Mouse (Mus musculus): Measurements from ENCODE around the gene Gm49486. TPM values are rescaled to one million over a fixed set of nuclear protein-coding genes. Genes with fewer than 3 reads are reported as not detected.
"Not testable (repeated sequence)": the region's sequence is repeated elsewhere in the genome, so short reads cannot be mapped to it uniquely, and the experiment has no call there.

The Gm49486 gene
- total RNA-seq, 2 experiments from 2014 or later = 0.23 to 0.54 TPM

DNA sequence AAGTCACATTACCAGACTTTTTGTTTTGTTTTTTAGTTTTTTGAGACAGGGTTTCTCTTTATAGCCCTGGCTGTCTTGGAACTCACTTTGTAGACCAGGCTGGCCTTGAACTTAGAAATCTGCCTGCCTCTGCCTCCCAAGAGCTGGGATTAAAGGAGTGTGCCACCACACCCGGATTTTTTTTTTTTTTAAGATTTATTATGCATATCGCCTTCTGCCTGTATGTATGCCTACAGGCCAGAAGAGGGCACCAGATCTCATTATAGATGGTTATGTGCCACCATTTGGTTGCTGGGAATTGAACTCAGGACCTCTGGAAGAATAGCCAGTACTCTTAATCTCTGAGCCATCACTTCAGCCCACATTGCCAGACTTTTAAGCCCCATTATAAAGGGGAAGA, 3.4 kb upstream of the Gm49486 start:
- DNase-seq = not testable (repeated sequence)

DNA sequence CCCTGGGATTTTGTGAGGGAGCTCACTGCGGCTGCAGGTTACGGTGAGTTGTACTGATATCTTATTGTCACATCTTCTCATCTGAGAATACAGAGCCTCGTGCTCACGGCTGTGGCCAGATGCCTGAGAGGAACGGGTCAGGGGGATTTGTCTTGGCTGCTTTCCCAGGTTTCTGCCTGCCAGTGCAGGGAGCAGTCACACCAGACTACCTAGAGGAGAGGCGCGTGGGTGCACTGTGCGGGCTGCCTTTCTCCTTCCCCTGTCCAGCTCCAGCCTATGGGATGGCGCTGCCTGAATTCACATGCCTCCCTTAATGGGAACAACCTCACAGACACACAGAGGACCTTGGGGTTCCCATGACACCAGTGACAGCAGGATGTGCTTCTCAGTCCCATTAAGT, 6.1 kb downstream of the Gm49486 start:
- DNase-seq = no peak

DNA sequence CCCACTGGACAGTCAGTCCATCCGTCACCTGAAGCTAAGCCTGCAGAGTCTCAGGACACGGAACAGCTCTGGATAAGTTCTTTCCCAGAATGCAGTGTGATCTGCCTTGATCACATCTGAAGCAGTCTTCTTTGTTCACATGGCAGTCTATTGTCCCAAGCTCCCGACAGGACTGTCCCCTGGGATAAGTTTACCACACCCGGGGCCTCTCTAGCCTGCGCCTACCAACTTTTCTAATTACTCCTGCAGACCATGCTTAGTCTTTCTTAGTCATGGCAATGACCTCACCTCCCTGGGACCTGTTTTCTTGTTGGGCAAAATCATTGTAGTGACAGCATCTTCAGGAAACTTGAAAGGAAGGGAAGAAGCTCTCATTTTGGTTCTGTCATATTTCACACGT, 8.8 kb downstream of the Gm49486 start:
- no peak for DNase-seq

DNA sequence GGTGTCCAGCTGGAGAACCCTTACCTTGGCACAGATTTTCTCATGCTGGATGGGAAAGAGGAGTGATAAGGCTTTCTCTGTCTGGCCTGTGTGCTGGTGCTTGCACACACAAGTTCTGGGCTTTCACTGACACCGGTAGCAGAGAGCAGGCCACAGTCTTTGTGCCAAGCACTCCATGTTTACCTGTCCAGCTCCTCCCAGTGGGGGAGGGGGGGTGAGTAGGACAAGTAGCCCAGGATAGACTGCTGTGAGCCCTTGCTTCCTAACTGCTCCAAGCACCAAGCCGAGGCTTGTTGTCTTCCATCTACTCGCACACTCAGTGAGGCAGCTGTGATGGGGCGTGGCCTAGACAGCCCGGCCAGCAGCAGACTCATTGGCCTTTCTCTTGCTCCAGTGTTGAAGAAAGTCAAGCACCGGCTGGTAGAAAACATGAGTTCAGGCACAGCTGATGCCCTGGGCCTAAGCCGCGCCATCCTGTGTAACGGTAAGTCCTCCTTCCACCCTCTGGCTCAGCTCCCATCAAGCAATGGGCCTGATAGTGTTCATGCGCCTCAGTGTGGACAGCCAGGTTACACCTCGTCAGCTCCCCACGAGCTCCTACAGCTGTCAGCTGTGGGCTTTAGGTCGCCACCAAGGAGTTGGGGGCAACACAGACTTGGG, 13.5 kb downstream of the Gm49486 start:
- no peak for DNase-seq

DNA sequence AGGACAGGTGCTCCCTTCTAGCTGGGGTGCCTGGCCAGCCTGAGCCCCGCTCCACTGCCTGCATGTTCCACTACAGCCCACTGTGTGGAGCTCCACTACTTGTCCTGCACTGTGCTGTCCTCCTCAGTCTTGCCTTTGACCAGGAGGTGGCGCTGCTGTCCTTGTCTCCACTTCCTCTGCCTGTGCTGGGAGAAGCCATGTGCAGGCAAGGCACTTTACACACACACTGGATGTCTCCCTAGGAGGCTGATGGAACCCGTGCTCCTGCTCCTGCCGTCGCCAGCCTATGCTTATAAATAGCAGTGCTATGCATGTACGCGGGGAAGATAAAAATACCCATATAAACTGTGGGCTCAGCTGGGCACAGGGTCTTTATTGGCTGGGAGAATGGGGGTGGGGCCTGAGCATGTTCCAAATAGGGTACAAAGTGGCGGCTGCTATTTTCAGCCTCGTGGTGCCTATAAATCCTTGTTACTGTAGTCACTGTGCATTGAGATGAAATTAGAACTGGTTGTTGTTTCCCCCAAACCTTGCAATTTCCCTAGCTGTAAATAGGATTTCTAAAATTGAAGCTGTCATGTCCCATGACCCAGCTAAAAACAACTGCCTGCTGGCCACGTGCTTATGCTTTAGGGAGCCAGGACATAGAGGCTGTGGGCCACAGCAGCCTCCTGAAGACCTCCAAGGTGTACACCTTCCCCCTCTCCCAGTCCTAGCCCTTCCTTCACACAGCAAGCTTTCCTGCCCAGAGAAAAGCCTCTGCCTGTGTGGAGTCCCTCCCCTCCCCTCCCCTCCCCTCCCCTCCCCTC, 14.2 kb downstream of the Gm49486 start:
- DNase-seq = peak; percentile 95

DNA sequence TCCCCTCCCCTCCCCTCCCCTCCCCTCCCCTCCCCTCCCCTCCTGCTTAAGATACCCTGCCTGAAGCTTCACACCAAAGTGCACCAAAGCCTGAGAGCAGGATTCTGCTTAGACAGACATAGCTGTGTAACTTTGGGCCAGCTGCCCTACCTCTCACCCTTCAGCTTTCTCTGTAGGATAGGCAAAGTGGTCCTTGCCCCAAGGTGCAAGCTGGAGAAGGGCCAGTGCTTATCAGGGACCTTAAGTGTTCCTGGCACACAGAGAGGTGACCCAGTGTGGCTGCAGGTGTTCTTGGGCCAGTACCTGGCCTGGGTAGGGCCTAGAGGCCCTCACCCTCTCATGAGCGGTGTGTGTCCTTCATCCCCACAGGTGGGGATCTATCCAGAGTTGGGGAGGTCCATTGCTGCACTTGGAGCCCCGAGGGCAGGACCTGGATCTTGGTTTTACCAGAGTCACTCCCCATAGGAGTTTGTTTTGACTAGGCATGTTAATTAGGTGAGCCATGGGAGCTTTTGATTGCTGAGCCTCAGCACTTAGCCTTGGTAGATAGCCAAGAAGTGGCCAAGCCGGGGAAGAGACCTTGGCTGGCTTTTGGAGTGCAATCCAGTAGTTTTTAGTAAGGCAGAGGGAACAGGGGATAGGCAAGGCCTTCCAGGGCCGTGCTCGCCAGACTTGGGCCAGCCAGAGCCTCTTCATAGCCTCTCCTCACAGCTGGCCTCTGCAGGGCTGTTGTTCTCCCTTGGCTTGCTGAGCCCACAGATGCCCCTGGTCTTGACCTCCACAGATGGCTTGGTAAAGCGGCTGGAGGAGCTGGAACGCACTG, 15.1 kb downstream of the Gm49486 start:
- DNase-seq = no peak

DNA sequence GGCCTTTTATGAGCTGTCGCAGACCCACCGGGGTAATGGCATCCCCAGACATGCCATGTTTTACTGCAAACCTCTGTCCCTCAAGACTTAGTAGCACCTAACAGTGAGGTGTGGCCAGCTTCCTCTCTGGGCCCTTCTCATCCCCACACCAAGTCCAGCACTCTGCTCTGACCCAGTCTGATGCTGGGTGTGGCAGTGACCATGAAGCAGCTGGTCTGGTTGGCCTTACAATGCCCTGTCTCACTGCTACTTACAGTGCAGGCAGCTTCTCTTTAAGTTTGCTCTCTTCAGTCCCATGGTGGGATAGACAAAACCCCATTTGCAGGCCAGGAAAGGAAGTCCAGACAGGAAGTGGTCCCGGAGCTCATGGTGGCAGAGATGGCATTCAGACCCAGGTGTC, 16.1 kb downstream of the Gm49486 start:
- no peak for DNase-seq

DNA sequence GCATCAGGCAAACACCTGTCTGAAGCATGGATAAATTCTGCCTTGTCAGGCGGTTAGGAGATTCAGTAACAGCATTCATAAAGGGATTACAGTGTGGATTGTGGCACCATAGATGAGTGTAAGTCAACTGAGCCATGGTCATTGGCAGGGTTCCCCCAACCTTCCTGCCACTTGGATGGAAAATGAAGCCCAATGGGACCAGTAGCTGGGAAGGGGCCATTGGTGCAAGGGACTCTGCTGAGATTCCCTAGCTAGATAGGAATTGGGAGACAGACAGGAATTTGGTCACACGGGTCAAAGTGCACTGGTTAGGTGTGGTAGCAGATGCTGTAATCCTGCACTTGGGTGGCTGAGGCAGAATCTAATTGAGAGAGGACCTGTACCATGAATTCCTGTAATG, 21.0 kb downstream of the Gm49486 start:
- no peak for DNase-seq

DNA sequence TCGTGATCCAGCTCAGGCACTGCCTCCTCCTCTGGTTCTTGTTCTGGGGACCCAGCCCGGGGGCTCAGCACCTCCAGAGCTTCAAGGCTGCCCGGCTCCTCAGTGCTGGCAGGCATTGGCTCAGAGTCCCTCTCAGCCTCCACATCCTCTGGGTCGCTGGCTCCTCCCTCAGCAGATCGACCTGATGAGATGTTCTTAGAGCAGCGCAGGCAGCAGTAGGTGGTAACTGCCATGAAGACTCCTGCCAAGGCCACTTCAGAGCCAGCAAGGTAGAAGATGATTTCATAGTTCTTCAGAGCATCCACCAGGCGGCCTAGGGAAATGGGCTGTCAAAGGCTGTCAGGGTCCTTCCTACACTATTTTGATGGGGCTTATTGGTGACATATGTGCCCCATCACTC, 22.0 kb downstream of the Gm49486 start:
- no peak for DNase-seq

DNA sequence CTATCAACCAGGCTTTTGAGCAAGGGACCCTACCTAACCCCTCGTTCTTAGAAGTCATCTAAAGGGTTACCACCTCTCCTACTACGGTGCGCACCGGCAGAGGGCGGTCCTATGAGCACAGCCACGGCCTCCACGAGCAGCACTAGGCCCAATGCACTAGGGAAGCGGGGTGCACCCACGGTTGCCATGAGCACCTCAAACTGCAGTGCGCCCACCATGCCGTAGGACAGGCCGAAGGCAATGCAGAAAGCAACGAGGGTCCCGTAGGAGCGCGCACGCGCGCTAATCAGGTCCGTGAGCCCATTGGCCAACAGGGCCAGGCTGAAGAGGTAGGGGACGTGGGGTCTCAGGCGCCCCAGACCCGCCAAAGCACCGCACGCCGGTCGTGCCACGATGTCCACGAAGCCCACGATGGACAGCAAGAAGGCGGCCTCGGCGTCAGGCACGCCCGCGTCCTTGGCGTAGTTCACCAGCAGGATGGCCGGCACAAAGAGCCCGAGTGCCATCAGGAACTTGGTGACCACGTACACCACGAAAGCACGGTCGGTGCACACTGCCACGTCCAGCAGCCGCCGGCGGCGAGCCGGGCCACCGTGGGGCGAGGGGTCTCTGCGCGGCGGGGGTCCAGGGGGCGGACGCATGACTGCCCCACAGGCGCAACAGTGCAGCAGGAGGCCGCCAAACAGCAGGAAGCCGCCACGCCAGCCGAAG, 22.7 kb downstream of the Gm49486 start:
- no peak for DNase-seq

DNA sequence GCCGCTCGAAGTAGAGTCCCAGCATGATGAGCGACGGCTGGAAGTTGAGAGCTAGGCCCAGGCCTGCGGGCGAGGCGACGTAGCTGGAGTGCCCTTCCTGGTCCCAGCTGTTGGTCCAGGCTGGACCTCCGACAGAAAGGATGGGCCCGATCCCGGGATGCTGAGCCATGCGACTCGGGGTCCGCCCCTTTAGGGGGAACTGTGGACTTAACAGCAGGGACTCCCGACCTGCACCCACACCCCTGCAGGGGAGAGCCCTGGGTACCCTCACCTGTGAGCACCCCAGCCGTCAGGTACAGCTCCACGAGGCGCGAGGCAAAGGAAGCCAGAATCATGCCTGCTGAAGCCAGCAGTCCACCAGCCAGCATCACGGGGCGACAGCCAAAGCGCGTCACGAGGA, 23.4 kb downstream of the Gm49486 start:
- no peak for DNase-seq

DNA sequence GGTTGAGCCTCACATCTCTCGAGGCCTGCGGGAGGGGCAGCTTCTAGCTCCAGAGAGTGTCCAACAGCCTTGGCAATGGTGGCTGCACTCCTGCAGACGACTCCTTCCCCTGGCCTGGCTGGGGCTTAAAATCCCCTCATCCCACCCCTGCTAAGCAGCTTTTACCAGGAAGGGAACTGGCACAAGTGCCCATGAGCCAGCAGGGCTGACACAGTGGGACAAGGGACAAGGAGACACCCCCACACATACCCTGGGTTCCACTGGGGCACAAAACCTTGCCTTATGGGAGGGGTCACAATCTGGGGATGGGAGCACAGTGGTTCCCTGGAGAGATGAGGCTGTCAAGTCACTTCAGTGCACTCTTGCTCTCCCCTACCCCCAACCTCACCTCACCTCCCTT, 25.5 kb downstream of the Gm49486 start, which contains the start of gene Slc16a8:
TSS of gene Slc16a8 (minus strand) at position 101 of the 400 bp plus-strand sequence.
- no peak for DNase-seq

DNA sequence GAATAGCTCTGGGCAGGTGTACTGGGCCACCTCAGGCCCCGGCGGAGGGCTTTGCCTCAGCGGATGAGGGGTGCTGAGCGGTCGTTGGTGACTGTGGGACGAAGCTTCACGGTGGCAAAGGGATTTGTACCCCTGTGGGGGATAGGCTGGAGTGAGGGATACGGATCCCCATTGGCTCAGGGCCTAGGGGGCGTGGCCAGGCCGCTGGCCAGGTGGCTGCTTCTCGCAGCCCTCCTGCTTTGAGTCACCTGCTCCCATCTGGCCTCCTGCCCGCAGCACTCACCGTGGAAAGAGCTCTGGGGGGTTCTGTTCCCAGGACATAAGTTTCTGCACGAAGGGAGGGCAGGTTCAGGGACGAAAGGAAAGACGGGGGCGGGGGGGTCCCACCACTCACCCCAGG, 29.3 kb downstream of the Gm49486 start:
- DNase-seq = no peak

DNA sequence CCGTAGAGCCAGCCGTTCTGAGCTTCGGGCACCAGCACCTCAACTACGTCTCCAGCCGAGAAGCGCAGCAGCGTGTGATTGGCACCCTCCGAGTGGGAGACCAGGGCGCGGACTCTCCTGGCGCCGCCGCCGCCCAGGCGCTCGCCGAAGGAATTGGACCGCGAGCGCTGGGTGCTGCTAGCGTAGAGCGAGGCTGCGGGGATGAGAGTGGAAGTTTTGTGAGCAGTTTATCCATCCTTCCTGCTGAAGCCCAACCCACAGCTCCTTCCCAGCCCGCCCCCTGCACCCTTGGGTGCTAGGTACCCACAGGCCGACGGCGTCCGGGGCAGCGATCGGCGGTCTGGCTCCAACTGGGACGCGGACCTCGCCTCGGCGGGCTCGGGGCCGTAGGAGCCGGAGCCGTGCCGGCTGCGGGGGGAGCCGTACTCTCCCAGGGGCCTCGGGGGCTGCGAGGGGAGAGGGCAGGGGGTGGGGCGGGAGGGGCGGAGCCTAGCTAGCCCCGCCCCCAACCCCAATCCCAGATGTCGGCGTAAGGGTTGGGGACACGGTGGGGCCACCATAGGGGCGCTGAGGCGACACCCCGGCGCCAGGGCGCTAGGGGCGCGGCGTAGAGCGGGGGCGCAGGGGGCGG, 32.0 kb downstream of the Gm49486 start:
- no peak for DNase-seq

DNA sequence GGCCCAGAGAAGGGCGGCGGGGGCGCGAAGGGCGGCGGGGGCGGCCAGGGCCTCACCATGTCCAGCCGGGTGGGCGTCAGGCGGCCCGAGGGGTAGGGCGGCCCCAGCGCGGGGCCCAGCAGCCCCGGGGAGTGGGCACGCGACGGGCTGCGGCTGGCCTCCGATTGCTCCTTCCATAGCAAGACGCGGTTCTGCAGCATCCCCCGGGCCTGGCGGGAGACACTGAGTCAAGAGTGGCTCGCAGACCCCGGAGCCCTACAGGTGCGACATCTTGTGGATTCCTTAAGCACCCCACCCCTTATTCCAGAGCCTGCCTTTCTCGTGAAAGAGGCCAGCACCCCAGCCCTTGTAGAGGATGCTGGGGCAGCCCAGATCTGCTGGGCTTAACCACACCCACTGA, 32.6 kb downstream of the Gm49486 start:
- no peak for DNase-seq

DNA sequence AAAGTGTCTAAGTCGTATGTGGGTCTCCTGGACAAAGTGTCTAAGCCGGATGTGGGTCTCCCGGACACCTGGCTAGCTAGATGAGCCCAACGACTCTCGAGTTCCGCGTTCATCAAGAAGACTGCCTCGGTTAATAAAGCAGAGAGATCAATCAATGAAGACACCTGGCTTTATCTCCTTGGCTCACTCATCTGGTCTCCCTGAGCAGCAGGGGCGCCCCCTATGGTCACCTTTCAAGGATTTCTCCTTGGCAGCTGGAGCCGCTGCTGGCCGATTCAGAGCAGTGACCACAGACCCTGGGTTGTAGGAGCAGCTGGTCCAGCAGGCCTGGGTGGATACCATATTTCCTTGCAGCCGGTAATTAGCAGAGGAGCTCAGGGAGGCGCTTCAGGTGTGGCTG, 33.2 kb downstream of the Gm49486 start:
- DNase-seq = no peak

DNA sequence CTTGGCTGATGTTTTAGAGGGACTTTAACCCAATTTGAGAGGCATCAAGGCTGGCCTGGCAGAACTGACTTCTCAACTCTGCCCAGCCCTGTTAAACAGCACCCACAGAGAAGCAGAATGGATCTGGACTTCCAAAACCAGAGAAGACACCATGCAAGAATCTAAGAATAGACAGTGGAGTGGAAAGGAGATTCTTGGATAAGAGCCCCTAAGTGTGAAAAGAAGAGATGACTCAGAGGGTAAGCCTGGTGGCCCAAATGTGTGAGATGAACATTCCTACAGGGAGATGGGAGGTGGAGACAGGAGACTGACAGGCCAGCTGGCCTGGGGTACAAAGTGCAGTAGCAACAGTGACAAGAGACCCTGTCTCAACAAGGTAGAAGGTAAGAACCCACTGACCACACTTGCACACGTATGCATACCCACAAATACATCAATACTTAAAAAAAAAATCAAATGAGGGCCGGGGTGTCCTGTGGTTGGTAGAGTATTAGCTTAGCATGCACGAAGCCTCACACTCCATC, 33.7 kb downstream of the Gm49486 start:
- no peak for DNase-seq

DNA sequence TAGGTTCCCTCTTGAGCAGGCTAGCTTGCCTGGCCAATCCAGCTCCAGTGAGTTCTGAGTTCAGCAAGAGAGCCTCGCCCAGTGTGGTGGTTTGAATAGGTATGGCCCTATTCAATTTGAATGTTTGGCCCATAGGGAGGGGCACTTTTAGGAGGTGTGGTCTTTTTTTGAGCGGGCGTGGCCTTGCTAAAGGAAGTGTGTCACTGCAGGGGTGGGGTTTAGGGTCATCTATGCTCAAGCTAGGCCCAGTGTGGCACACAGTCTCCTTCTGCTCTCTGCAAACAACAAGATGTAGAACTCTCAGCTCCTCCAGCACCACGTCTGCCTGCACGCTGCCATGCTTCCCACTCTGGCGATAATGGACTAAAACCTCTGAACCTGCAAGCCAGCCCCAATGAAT, 34.5 kb downstream of the Gm49486 start:
- DNase-seq = no peak

DNA sequence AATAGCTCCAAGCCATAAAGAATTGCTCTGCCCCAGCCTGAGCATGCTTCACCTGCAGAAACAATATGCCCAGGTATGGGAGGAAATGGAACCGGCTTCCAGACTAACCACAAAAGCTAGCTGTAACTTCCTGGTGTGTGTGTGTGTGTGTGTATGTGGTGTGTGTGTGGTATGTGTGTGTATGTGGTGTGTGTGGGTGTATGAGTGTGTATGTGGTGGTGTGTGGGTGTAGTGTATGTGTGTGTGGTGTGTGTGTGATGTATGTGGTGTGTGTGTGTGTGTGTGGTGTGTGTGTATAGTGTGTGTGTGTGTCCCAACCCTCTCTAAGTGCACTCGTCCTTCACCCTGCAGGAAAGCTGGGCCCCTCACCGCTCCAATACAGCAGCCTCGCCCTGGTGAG, 36.2 kb downstream of the Gm49486 start:
- no peak for DNase-seq

DNA sequence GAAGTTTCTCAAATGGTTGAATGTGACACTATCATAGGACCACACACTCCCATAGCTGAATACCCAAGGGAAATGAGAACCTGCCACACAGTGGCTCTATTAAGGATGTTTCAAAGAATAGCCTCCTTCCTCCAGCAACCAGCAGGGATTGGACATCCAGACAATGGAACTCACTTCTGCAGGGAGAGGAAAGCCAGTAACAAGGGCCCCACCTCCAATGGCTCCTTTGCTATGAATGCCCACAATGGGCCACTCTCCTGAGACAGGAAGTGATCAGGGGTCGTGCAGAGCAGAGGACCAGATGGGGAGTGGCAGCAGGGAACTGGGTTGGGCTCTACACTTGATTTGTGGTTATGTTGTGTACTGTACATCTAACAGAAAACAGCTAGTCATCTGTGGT, 39.3 kb downstream of the Gm49486 start:
- DNase-seq = no peak

DNA sequence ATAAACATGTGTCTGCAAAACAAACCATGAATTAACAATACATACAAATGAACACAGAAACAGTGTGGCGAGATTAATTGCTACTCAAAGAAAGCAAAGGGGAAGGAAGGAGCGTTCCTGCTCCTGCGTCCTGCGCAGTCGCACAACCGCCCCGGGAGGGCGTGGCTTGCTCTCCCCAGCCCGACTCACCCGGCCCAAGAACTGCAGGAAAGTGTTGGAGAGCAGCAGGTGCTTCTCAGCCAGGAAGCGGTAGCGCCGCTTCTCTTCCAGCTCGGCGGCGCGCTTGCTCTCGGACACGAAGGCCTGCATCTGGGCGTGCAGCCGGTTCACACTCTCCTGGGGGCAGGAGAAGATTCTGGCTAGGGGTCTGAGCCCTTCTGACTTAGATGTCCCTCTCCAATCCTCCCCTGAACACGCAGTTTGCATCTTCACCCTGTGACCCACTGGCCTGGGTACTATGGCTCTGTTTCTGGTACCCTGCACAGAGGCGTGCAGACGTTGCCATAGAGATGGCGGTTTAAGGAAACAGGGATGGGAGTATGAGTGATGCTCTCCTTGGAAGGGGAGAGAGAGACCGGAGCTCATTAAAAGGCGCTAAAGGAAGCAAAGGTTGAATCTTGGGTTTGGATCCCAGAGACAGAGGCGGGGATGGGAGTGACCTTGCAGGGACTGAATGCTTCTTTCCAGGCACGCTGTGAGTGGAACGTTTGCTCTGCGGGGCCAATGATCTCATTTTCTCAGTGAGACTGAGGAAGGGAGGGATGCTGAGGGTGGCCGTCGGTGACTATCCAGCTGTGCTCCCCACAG, 41.3 kb downstream of the Gm49486 start:
- DNase-seq = peak; percentile 75
